Mouse (Mus musculus) erythroid progenitor cell, adult 5-6 weeks (primary cell): ENCODE results near the gene Fasn. TPM values are rescaled to one million over a fixed set of nuclear protein-coding genes. Genes with fewer than 3 reads are reported as not detected.
"Not testable (repeated sequence)": the region's sequence is repeated elsewhere in the genome, so short reads cannot be mapped to it uniquely, and the experiment has no call there.

Experiments
- ATAC-seq: replicated peaks from 2 replicates; pipeline ENCODE4 v1.8.0; 2016; ENCODE audit warnings: moderate number of reproducible peaks, mild to moderate bottlenecking, moderate TSS enrichment, inconsistent platforms; ENCODE audit not compliant: poor library complexity, low FRiP score, severe bottlenecking
- total RNA-seq, 2 experiments: library from RNA; stranded (forward) in 1 of 2; stranded (reverse) in 1 of 2; fragments of 150-400 nt in 1 of 2; fragments of 186-747, 209-891 nt in 1 of 2; gene quantifications; 2 replicates each; pipeline versions ENCODE4 v1.2.3 to v1.2.4; 2015 to 2017; ENCODE audit warnings: low replicate concordance in 2 of 2

Gene Fasn
- total RNA-seq, 2 experiments from 2014 or later = 0.83 to 16.3 TPM

DNA sequence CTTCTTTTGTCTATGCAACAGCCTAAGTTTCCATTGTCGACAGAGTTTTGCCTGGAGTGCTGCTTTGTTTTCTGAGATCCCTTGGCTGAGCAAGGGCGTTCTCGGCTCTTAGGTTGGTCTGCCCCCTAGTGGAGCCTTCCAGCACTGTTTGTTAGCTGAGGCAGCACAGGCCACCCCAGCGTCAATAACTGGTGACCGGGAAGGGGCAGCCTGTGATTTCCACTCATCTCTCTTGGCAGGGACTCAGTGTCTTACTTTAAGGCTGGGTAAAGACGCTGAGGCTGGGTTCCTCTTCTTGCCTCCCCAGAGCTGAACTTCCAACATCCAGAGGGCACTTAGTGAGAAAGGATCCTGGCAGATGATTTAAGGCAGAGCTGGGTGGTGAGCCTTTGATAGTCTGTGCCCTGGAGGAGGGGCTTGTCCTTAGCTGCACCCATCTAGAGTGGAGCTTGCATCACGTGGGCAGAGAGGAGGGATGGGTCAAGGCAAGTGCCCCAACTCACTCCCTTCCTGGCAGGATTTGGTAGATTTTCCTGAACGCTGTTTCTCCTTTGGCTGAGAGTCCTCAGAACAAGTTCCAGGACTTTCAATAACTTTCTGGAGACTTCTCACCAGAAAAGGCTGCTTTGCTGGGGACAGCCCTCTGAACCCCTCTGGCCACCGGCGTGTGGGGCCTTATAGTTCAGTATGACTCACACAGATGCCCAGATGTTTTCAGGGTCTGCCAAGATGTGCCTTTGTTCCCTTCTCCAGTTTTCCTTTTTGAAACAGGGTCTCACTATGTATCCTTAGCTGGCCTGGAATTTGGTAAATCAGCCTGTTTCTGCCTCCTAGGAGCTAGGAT is 24.1 kb downstream of the Fasn start:
- peak; percentile 74 for ATAC-seq

- no peak for ATAC-seq
Measured at GRCm38 (mm10) chr11:120799316-120799890, 24.9 kb downstream of the Fasn start.

DNA sequence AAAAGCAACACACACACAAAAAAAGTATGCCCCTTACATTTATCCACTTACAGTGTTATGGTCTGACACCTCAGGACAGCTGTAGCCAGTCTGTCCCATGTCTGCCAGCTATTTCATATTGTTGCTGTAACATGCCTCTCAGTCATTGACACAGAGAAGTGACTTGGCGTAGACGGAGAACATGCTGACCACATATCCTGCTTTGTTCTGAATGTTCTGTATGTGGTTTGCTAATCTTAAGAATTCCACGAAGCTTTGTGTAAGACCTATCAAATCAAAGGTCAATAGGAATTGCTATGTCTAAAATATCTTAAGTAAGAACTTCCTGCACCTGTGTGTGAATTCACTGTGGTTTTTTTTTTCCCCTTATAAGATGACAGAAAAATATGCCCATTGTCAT is 26.1 kb downstream of the Fasn start:
- no peak for ATAC-seq

GRCm38 (mm10) chr11:120796614-120796946 is 27.8 kb downstream of the Fasn start:
- peak; percentile 27 for ATAC-seq

DNA sequence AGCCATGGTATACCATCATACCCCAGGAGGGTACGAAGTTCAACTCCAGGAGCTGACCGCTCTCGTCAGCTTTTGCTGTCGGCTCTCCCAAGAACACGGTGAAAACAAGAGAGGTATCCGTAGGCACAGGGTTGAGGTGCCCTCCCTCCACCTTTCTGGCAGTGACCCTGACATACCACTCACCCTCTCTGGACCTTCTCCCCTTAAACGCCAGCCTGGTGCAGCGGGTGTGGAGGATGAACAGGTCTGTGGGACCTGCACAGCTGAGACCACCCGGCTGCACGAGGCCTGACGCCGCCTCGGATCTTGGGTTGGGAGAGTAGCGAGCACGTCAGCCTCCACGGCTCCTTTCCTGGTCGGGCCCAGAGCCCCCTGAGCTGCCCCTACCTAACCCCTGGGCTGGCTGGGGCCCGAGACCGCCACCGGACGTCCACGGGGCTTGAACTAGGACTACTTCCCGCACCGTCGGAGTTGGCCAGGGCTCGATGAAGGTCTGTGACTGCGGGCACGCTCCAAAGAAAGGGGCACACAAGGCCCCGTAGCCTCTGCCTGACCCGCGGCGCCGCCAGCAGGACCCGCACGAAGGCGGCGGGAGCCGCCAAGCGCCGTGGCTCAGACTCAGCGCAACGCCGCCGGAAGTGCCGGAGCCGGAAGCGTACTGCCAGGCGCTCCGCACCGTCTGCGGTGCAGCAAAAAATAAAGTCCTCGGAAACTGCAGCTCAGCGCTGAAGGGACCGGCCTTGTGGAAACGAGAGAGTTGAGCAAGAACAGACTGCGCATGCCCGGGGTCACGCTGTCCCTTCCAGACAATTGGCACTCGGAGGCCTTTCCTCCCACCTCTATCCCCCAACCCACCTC is 28.4 kb downstream of the Fasn start, which contains the start of gene Dus1l:
TSS of gene Dus1l (minus strand) at position 648 of the 858 bp plus-strand sequence.
- peak; percentile 85 for ATAC-seq

- no peak for ATAC-seq
Measured at GRCm38 (mm10) chr11:120792652-120793051, 31.7 kb downstream of the Fasn start.

DNA sequence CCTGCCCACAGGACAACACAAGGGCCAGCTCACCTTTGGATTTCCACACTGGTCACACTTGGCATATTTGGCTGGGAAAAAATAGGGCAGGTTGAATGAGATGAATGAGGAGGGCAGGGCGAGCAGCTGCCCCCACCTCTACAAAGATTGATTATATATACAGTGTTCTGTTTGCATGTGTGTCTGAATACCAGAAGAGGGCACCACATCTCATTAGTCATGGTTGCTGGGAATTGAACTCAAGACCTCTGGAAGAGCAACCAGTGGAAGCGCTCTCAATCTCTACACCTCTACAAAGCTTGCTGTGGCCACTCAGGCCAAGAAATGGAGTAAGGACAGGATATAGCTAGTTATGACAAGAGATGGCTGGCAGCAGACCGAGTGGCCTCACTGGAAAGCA is 34.5 kb downstream of the Fasn start:
- no peak for ATAC-seq

DNA sequence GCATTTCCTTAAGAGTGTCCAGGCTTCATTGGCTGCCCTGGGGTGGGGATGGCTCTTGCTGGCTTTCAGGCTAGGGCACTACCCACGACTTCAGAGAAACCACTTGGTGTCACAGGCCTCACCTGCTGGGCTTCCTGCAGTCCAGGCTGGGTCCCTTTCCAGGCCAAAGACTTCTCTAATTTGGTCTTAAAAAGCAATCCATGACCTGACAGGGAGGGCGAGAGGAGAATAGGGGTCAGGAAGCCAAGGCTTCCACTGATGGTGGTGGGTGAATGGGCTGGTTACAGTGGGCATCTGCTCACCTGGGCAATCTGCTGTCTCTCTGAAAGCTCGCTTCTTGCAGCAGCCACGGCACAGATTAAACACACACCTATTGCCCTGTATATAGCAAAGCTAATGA is 35.0 kb downstream of the Fasn start:
- no peak for ATAC-seq

- ATAC-seq = not testable (repeated sequence)
Measured at GRCm38 (mm10) chr11:120788460-120788859, 35.9 kb downstream of the Fasn start.

DNA sequence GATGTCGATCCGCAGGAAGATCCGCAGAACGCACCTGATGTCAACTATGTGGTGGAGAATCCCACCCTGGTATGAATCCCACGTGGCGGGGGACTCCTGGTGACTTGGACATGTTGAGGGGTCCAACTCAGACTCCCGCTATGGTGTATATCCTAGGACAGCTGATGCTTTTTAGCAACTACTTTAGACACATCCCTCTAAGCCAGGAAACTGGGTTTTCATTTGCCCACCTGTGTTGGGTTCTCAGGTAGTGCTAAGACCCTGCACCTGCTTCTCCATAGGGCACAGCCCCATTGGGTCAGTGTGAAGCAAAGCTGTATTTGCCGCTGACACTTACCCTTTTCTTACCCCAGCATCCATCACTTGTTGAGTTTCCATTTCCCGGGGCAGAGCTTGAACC is 39.2 kb downstream of the Fasn start:
- no peak for ATAC-seq

- peak; percentile 77 for ATAC-seq
Measured at GRCm38 (mm10) chr11:120784064-120784791, 40.1 kb downstream of the Fasn start, which contains the start of the genes Rfng and Gps1. TSS of gene Rfng (minus strand) at chr11:120784207. TSS of gene Gps1 (plus strand) at chr11:120784272.

GRCm38 (mm10) chr11:120783426-120784063 is 40.8 kb downstream of the Fasn start:
- no peak for ATAC-seq

- ATAC-seq = not testable (repeated sequence)
Measured at GRCm38 (mm10) chr11:120781361-120781760, 43.0 kb downstream of the Fasn start.

- no peak for ATAC-seq
Measured at GRCm38 (mm10) chr11:120779876-120780275, 44.5 kb downstream of the Fasn start.

DNA sequence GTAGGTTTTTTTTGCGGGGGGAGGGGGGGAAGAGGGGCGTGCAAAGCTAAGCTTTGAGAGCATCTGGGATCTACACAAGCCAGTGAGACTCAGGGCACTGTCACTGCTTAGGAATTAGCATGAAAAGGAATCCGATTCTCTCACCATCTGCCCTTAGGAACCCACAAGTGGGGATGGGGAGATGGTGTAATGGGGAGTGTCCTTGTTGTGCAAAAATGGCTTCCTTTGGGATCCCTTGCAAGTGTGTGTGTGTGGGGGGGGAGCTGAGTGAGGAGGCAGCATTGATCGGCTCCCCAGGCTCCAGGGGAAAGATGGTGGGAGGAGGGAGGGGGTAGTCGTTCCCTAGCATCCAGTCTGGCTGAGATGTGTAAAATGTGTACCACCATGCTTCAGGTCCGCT is 47.2 kb downstream of the Fasn start:
- no peak for ATAC-seq

- peak; percentile 89 for ATAC-seq
Measured at GRCm38 (mm10) chr11:120775774-120776469, 48.4 kb downstream of the Fasn start.

DNA sequence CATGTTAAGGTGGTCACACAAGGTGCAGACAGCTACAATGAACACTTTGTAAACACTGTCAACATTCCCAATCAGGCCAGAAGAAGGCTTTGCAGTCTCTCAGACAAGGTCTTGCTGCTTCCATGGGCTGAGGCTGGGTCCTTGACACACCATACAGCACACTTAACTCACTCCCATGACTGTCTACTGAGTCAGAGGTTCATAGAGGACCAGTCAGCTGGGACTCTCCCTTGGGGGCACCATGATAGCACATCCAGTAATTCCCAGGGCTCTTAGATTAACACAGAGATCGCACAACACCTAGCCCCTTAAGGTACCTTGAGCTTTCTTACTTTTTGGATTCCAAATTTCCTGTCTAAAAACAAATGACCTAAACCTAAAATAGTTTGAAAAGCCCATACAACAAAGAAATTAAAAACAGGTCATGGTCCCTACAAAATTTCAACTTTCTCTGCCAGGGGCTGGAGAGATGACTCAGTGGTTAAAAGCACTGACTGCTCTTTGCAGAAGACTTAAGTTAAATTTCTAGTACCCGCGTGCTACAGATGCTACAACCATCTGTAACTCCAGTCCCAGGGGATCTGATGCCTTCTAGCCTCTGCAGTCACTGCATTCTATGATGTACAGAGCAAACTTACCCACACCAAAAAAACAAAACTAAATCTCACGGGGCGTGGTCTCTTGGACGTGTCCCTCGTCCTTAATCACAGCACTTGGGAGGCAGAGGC is 50.7 kb downstream of the Fasn start:
- no peak for ATAC-seq

- ATAC-seq = no peak
Measured at GRCm38 (mm10) chr11:120772749-120773148, 51.6 kb downstream of the Fasn start.
